Mouse (Mus musculus): ENCODE results near the gene Mtcp1.

The Mtcp1 gene

GRCm38 (mm10) chrX:75415936-75416785 lies at the start of gene Mtcp1, which contains the start of the genes Cmc4 and Brcc3:
TSS of gene Mtcp1 (minus strand) at chrX:75416588.
TSS of gene Cmc4 (minus strand) at chrX:75416584.
TSS of gene Brcc3 (plus strand) at chrX:75416628.
- peak; percentile 90 for DNase-seq (ENCODE audit: low spot score)

GRCm38 (mm10) chrX:75454597-75454996 lies 38.2 kb upstream of the Mtcp1 start:
- DNase-seq (ENCODE audit: low spot score), result no peak

GRCm38 (mm10) chrX:75409711-75410110 lies 6.7 kb downstream of the Mtcp1 start:
- no peak for DNase-seq (ENCODE audit: low spot score)

- no peak for DNase-seq (ENCODE audit: low spot score)
Measured at GRCm38 (mm10) chrX:75403350-75403749, 13.0 kb downstream of the Mtcp1 start.

- DNase-seq (ENCODE audit: low spot score), result no peak
Measured at GRCm38 (mm10) chrX:75402668-75403067, 13.7 kb downstream of the Mtcp1 start.

DNA sequence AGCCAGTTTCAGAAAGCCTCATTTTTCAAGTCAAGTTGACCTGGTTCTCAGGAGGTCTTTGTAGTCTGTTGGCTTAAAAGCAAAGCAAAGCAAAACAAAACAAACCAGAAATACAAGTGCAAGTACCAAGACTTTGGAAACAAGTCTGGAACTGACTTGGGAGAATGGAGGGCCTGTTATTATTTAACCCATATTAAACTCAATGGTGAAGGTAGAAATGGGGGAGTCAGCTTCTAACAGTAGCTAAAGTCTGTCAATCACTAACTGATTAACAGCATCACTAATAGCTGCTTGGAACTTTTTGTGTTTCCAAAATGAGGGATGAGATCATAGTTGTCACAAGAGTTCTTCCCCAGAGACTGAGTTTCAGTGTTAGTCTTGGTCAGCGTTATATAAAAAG lies 16.9 kb downstream of the Mtcp1 start:
- DNase-seq (ENCODE audit: low spot score), result no peak

DNA sequence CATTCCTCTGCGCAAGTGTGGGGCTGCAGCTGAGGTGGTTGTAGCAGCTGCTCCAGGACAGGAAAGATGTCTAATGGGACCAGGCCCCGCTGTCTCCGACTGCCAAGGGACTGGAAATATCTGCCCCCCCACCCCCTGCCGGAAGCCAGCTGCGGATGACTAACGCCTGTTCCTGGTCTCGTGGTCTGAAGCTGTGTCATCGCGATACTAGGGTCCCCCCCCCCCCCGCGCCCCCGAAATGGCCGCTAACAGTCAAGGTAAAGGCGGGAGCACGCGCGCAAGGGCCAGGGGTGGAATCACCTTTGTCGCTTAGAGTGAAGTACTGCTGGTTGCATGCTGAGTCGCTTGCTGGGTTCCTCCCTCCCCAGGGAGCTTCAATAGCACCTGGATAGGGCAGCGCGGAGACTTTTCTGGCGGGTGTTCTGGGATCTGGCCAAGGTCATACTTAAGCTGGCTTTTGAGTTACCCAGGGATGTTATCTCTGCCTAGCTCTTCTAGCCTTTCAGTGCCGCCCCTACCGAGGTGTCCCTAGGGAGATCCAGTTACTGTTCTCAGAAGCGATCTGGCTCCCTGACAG lies 34.1 kb downstream of the Mtcp1 start, which contains the start of the genes Fundc2 and F8:
Gene Fundc2, plus strand, starts transcription at position 205 of the 577 bp plus-strand sequence.
Gene F8, minus strand, starts transcription at position 421 of the 577 bp plus-strand sequence.
- DNase-seq (ENCODE audit: low spot score), result peak; percentile 75

DNA sequence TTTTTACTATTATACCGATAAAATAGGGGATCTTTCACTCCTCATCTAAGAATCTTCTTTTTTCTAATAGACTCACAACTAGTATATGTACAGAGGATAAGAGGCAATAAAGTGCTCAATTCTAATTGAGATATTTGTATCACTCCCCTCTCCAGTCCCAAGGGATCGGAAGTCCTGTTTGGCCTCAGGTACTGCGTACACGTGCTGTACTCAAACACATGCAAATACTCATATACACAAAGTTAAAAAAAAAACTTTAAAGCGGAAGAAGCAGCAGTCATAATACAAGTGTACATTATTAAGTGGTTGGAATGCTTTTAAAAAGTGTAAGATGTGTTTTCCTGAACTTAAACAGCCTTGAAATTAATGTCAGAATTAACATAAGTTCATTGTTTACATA lies 34.7 kb downstream of the Mtcp1 start:
- DNase-seq (ENCODE audit: low spot score), result no peak

DNA sequence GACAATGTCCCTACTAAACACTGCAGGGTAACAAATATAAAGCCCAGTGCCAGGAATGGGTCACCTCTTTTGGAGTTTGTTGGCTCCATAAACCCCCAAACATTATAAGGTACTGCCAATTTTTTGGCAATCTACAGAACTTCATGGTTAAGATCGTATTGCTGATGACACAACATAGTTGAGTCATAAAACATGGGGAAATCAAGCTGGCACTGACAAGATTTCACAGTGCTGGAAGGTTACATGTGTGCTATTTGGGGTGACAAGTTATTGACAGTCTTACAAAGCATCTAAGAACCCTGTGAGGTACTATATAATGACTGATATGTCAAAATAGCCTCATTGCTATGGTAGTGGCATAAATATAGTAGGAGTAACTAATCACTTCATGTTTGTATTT lies 35.2 kb downstream of the Mtcp1 start:
- no peak for DNase-seq (ENCODE audit: low spot score)

- no peak for DNase-seq (ENCODE audit: low spot score)
Measured at GRCm38 (mm10) chrX:75376815-75377214, 39.6 kb downstream of the Mtcp1 start.

- no peak for DNase-seq (ENCODE audit: low spot score)
Measured at GRCm38 (mm10) chrX:75372666-75373425, 43.5 kb downstream of the Mtcp1 start.

DNA sequence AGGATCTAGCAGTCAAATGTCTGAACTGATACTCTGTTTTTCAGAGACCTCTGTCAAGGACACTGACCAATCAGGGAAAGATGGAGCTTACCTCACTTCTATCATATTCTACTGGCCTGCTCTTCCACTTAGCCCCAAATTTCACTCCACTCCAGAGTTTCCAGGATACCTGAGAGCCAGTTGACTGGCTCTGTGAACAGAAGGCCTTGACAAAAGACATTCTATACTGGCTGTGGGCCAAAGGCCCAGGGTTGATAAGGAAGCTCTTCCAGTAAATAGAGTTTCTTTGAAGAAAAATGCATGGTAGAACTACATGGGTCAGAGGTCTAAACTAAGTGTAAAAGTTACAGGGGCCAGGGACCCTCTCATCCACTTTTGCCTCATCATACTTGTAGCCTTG lies 46.2 kb downstream of the Mtcp1 start:
- DNase-seq (ENCODE audit: low spot score), result no peak

All from T-cell, adult 2 months (primary cell).